Mouse (Mus musculus) megakaryocyte, embryonic 14.5 days (primary cell): ENCODE results near the gene Asgr1.

Experiments
- FLI1 ChIP-seq: IDR thresholded peaks from 2 replicates; pipeline ENCODE4 v1.6.1; 2012; ENCODE audit warnings: low read length, inconsistent platforms, mixed read lengths
- GATA1 ChIP-seq: IDR thresholded peaks from 3 replicates; pipeline ENCODE4 v1.6.1; 2012; ENCODE audit warnings: mixed read lengths, low read length, inconsistent platforms, borderline replicate concordance

DNA sequence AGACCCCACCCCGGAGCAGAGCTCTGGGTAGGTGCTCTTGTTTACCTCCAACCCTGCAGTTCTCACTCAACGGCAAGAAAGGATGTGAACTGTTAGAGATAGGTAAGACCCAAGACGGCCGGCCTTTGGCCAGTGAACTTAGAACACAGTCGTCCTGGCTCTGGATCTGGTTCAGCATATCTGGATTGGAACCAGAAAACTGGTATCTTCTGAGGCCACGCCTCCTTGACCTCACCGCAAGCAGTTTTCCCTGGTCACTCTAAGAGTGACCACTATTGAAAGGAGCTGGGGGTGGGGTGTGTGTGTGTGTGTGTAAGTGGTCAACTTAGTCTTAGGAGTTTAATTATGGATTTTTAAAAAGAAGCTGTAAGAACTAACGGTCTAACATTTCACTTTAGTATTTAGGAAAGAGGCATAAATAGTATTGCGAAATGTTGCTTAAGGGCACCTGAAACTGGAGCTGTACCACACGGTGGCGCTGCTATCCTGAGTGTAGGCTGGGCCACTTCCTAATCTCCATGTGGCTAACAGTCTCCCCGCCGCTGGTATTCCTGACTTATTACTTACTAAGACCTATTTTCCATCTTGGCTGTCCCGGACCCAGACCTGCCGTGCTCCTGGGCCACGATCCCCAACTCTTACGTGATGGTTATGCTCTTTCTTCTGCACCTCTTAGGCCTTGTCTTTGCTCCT lies 20.6 kb downstream of the Asgr1 start:
- TF ChIP-seq GATA1, result no peak
- TF ChIP-seq FLI1, result no peak
